In the genomic region with DNA sequence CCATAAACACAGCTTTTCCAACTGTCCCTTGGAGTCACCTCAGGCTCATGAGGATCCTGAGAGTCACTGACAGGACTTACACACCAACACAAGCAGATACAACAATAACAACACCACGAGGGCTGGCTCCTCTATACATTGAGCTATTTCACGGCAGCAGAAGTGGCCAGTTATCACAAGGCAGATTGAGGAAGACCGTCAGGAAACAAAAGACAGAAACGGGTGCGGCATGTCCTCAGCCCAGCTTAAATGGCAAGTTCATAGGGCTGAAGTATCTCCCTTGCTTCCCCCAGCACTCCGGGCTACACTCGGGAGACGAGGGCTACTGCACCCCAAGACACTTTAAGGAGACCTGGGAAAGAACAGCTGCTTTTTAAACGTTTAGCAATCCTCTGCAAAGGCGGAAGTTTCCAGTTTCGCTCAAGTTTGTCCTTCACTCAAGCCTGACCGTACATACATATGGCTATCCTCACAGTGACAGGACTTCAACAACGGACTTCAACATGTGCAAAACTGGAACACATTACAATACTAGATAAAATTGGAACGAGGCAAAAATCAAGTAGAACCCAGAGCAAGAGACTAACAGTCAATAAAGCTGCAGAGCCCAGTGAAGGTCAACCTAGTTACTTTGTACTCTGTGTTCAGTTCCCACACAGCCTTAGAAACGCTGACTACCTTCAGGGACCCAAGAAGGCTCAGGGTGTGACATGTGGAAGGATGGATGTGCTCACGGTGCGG, we compare ENCODE assay signal across 8 mouse cellular contexts. TPM values are rescaled to one million over a fixed set of nuclear protein-coding genes. Genes with fewer than 3 reads are reported as not detected.
DNase-seq lines count a peak whose midpoint lies in the region; ATAC-seq and TF ChIP-seq lines count a peak whose summit lies in the region.
"Had no signal": no experiment of that assay in that cellular context is flagged by ENCODE, and none has a peak within 500 bp of the region (broad histone marks: within the 10 kb centered on the region; RNA-seq: fewer than 3 reads in every experiment).

No protein-coding gene starts in this region.

- no peak for DNase-seq in hindbrain, embryonic 11.5 days (ENCODE audit: low spot score)
- DNase-seq in layer of hippocampus, postnatal 36 days = no peak
- DNase-seq in adrenal gland, postnatal 4 days (ENCODE audit: low spot score in 2 of 2) = no peak
- DNase-seq: thymus, postnatal 4 days had no signal

- H3K9me3 ChIP-seq in E14TG2a.4 (ENCODE audit: low read length) = no peaks in the 10 kb centered on the region
- H3K9me3 ChIP-seq in hindbrain, embryonic 11.5 days (ENCODE audit: control insufficient read depth, low read length) = no peaks in the 10 kb centered on the region

- H3K4me2 ChIP-seq in hindbrain, embryonic 11.5 days (replicated peaks; ENCODE audit: low read depth, low read length) = peak overlapping the region; percentile 11; the same call in 1 of the 2 replicates

- WGBS in bone marrow, adult 2 months = 10% methylated on average over 17 of the region's 17 CpGs
- 73% methylated on average over 17 of the region's 17 CpGs for WGBS in hindbrain, embryonic 11.5 days

- H3K4me3 ChIP-seq in E14TG2a.4 (replicated peaks; ENCODE audit: low read length) = peak overlapping the region; percentile 99
- H3K4me3 ChIP-seq in bone marrow, adult 2 months (replicated peaks; ENCODE audit: control insufficient read depth, low read depth, low read length) = peak overlapping the region; percentile 75
- H3K4me3 ChIP-seq in hindbrain, embryonic 11.5 days (ENCODE audit: low read depth, low read length) = no peak overlapping the region

- H3K27me3 ChIP-seq in E14TG2a.4 (ENCODE audit: insufficient read depth, low read length) = peaks cover 16% of the 10 kb centered on the region
- H3K27me3 ChIP-seq in hindbrain, embryonic 11.5 days (ENCODE audit: control insufficient read depth, insufficient read depth, low read length) = no peaks in the 10 kb centered on the region

- H3K36me3 ChIP-seq in E14TG2a.4 (ENCODE audit: insufficient read depth, low read length) = peaks cover 54% of the 10 kb centered on the region
- H3K36me3 ChIP-seq in hindbrain, embryonic 11.5 days (ENCODE audit: control insufficient read depth, insufficient read depth, low read length) = peaks cover 12% of the 10 kb centered on the region

- H3K27ac ChIP-seq in bone marrow, adult 2 months (ENCODE audit: control insufficient read depth, insufficient read depth, low read depth, low read length, poor library complexity) = peak overlapping the region; percentile 89
- no peak overlapping the region for H3K27ac ChIP-seq in hindbrain, embryonic 11.5 days (ENCODE audit: low read depth, low read length)

- peaks cover 76% of the 10 kb centered on the region for H3K4me1 ChIP-seq in E14TG2a.4 (replicated peaks; ENCODE audit: low read depth, low read length)
- no peaks in the 10 kb centered on the region; the same call in 1 of the 2 replicates for H3K4me1 ChIP-seq in bone marrow, adult 2 months (ENCODE audit: control insufficient read depth, insufficient read depth, low read length)
- H3K4me1 ChIP-seq in hindbrain, embryonic 11.5 days (replicated peaks; ENCODE audit: control insufficient read depth, insufficient read depth, low read length) = 0 out of 2 replicates have a peak, but pooled peaks cover 3% of the 10 kb centered on the region

- no peak for ATAC-seq in hindbrain, embryonic 11.5 days (ENCODE audit: low FRiP score)
- ATAC-seq in megakaryocyte progenitor cell, adult 5-6 weeks (replicated peaks; ENCODE audit: poor library complexity) = 0 out of 2 replicates have a peak, but pooled peaks have one; percentile 1
- no peak for ATAC-seq in frontal cortex, adult (ENCODE audit: low TSS enrichment)

- TF ChIP-seq CTCF in E14TG2a.4 (conservative IDR thresholded peaks at IDR 0.05; ENCODE audit: low read length) = no peak
- no peak for TF ChIP-seq CTCF in bone marrow, adult 2 months (IDR thresholded peaks at IDR 0.05; ENCODE audit: control insufficient read depth, insufficient read depth, low read length)

- H3K9ac ChIP-seq in hindbrain, embryonic 11.5 days (ENCODE audit: low read depth, low read length) = no peak overlapping the region

- TF ChIP-seq POLR2A in bone marrow, adult 2 months (IDR thresholded peaks at IDR 0.05; ENCODE audit: borderline replicate concordance, control insufficient read depth, low read depth, low read length) = 0 out of 2 replicates have a peak, but pooled peaks have one; percentile 30

RNA-seq across cellular contexts. Expression of a gene that starts 2.0 kb away (rescaled TPM):
- 24.1 and 42.9 TPM in 2 replicates for polyA plus RNA-seq in bone marrow, adult 2 months (2011; ENCODE audit: insufficient read depth, insufficient read length, low replicate concordance, missing spikeins)
- 12.9 and 17.9 TPM in 2 replicates for polyA plus RNA-seq in hindbrain, embryonic 11.5 days (2014; fragmentation: Nextera tagmentation; extraction: Ambion mirVana)
- total RNA-seq in megakaryocyte progenitor cell, adult 5-6 weeks (2015) = 10.9 and 13.8 TPM in 2 replicates
- total RNA-seq in megakaryocyte progenitor cell, adult 5-6 weeks (2017) = 11.5 and 15.1 TPM in 2 replicates
- 10 to 100 TPM; 16.9 to 18.0 TPM for total RNA-seq in layer of hippocampus, postnatal 36 days (2021)
- 10 to 100 TPM; 27.1 to 28.0 TPM for total RNA-seq in adrenal gland, postnatal 4 days (2021)
